Mouse (Mus musculus) liver, embryonic 15.5 days (tissue): ENCODE data around the gene Irf2bp1. TPM values are rescaled to one million over a fixed set of nuclear protein-coding genes. Genes with fewer than 3 reads are reported as not detected.

Experiments used
- ATAC-seq: fragments of 200-750 bp; cut with Nextera tagmentation; 2 replicates; pipeline ENCODE4 v1.8.0; 2017; ENCODE audit warnings: moderate number of reproducible peaks, mild to moderate bottlenecking, moderate library complexity; ENCODE audit not compliant: insufficient read depth
- H3K27ac ChIP-seq: fragments of 300-500 bp; sonication (generic); replicated peaks from 2 replicates; pipeline ENCODE4 v1.5.1; 2015; ENCODE audit warnings: mild to moderate bottlenecking, inconsistent platforms
- H3K27me3 ChIP-seq: fragments of 300-500 bp; sonication (generic); 2 replicates; pipeline ENCODE4 v1.6.1; 2015; ENCODE audit warnings: mild to moderate bottlenecking, inconsistent platforms
- H3K36me3 ChIP-seq: fragments of 300-500 bp; sonication (generic); replicated peaks from 2 replicates; pipeline ENCODE4 v1.6.1; 2015; ENCODE audit warnings: moderate library complexity, mild to moderate bottlenecking, inconsistent platforms
- H3K4me1 ChIP-seq: fragments of 300-500 bp; sonication (generic); replicated peaks from 2 replicates; pipeline ENCODE4 v1.6.1; 2015; ENCODE audit warnings: inconsistent platforms
- H3K4me2 ChIP-seq: fragments of 300-500 bp; sonication (generic); 2 replicates; pipeline ENCODE4 v1.6.1; 2015; ENCODE audit warnings: moderate library complexity, mild to moderate bottlenecking, inconsistent platforms
- H3K4me3 ChIP-seq: fragments of 300-500 bp; sonication (generic); replicated peaks from 2 replicates; pipeline ENCODE4 v1.5.1; 2015; ENCODE audit warnings: mild to moderate bottlenecking, inconsistent platforms
- H3K9ac ChIP-seq: fragments of 300-500 bp; sonication (generic); 2 replicates; pipeline ENCODE4 v1.6.1; 2015; ENCODE audit warnings: moderate library complexity, mild to moderate bottlenecking, inconsistent platforms
- H3K9me3 ChIP-seq: fragments of 300-500 bp; sonication (generic); replicated peaks from 2 replicates; pipeline ENCODE4 v1.6.1; 2016; ENCODE audit warnings: inconsistent platforms
- WGBS: fragments of 180-500 bp; shearing (Covaris S2); methylation state at CpG from one replicate; pipeline ENCODE4 v1.1.7; 2015; ENCODE audit warnings: mixed read lengths; ENCODE audit not compliant: insufficient replicate concordance; 5-methylcytosine and 5-hydroxymethylcytosine counted together
- polyA plus RNA-seq: library from polyadenylated mRNA; unstranded; fragments of >200 nt; fragmentation: Nextera tagmentation; extraction: Ambion mirVana; gene quantifications from 2 replicates; pipeline ENCODE4 v1.2.1, GENCODE M21; 2015

The Irf2bp1 gene
- polyA plus RNA-seq, 1 experiment from 2014 or later = 8.2 TPM

DNA sequence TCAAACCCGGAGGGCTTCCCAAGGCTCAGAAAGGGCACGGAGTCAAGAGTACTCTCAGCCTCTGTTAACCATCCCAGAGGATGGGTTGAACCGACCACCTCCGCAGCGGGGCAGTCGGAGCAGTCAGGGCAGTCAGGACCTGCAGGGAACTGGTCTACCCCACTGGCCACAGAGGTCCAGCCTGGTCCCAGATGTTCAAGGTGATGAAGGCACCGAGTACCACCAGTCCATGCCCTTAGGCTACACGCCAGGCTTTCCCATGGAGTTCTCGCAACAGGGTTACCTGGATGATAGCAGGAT is 50.9 kb downstream of the Irf2bp1 start:
- Histone ChIP-seq H3K27me3 (peaks cover 7% of the 10 kb centered on the region), H3K4me3 (no peak overlapping the region), H3K4me2 (no peak overlapping the region), H3K9me3 (no peaks in the 10 kb centered on the region), H3K9ac (no peak overlapping the region), H3K4me1 (no peaks in the 10 kb centered on the region), H3K36me3 (peaks cover 28% of the 10 kb centered on the region), H3K27ac (no peak overlapping the region)
- ATAC-seq = no peak
- WGBS = 73% methylated on average over 9 of the region's 9 CpGs

DNA sequence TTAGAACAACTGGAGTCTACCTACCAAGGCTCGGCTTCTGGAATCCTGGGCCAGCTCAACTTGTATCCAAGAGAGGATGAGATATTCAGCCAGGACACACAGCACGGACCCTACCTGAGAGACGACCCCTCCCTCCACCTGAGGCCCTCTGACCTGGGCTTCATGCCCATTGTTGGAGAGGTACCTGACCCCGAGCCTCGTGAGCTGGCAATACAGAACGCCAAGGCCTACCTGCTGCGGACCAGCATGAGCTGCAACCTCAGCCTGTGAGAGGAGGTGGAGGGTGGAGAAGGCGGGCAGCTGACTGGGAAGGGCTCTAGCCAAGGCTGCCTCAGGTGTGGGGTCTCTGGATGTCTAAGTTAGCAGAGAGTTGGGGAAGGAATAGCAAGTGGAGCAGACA is 51.3 kb downstream of the Irf2bp1 start:
- H3K4me3 ChIP-seq = no peak overlapping the region
- peaks cover 24% of the 10 kb centered on the region for H3K36me3 ChIP-seq
- no peak for ATAC-seq

More for the DNA sequence above, 51.3 kb downstream of the Irf2bp1 start:
- Histone ChIP-seq H3K9me3 (no peaks in the 10 kb centered on the region), H3K4me1 (no peaks in the 10 kb centered on the region), H3K27me3 (peaks cover 11% of the 10 kb centered on the region), H3K27ac (no peak overlapping the region), H3K9ac (no peak overlapping the region), H3K4me2 (no peak overlapping the region)
- 78% methylated on average over 8 of the region's 8 CpGs for WGBS

Other genes with a start within 250 kb of the Irf2bp1 start
- gene Psg19, start 205.5 kb upstream of the Irf2bp1 start, polyA plus RNA-seq = not detected in 2 replicates
- gene Psg17, start 182.4 kb upstream of the Irf2bp1 start, polyA plus RNA-seq = not detected in 2 replicates
- gene Mill2, start 164.1 kb upstream of the Irf2bp1 start, polyA plus RNA-seq = 0.15 and 0.18 TPM in 2 replicates
- 69.3 and 73.4 TPM in 2 replicates for gene Pglyrp1, start 132.7 kb upstream of the Irf2bp1 start, polyA plus RNA-seq
- 8.4 and 11.1 TPM in 2 replicates for gene Ccdc61, start 93.6 kb upstream of the Irf2bp1 start, polyA plus RNA-seq
- 0.06 TPM in 2 replicates for gene Nova2, start 78.2 kb upstream of the Irf2bp1 start, polyA plus RNA-seq
- not detected in 2 replicates for gene Nanos2, start 16.6 kb upstream of the Irf2bp1 start, polyA plus RNA-seq
- gene Mypop, start 12.8 kb upstream of the Irf2bp1 start, polyA plus RNA-seq = 0.15 and 0.55 TPM in 2 replicates
- gene Foxa3, start 19.5 kb downstream of the Irf2bp1 start, polyA plus RNA-seq = 45.8 and 52.1 TPM in 2 replicates
- gene Sympk, start 20.3 kb downstream of the Irf2bp1 start, polyA plus RNA-seq = 14.6 and 15.4 TPM in 2 replicates
- not detected in 2 replicates for gene Rsph6a, start 50.6 kb downstream of the Irf2bp1 start, polyA plus RNA-seq
- 3.6 and 5.4 TPM in 2 replicates for gene Dmwd, start 72.2 kb downstream of the Irf2bp1 start, polyA plus RNA-seq
- gene Dmpk, start 79.8 kb downstream of the Irf2bp1 start, polyA plus RNA-seq = 13.9 and 15.8 TPM in 2 replicates
- 0.90 and 1.2 TPM in 2 replicates for gene Six5, start 90.5 kb downstream of the Irf2bp1 start, polyA plus RNA-seq
- 0.14 and 0.17 TPM in 2 replicates for gene Gm4969, start 114.3 kb downstream of the Irf2bp1 start, polyA plus RNA-seq
- 5.1 TPM in 2 replicates for gene Fbxo46, start 115.8 kb downstream of the Irf2bp1 start, polyA plus RNA-seq
- gene Qpctl, start 145.2 kb downstream of the Irf2bp1 start, polyA plus RNA-seq = 4.1 and 4.6 TPM in 2 replicates
- gene Snrpd2, start 145.7 kb downstream of the Irf2bp1 start, polyA plus RNA-seq = 52.8 and 55.6 TPM in 2 replicates
- gene Gipr, start 162.1 kb downstream of the Irf2bp1 start, polyA plus RNA-seq = 0.36 and 1.0 TPM in 2 replicates
- gene Eml2, start 172.4 kb downstream of the Irf2bp1 start, polyA plus RNA-seq = 3.9 and 4.2 TPM in 2 replicates
- gene Gpr4, start 208.5 kb downstream of the Irf2bp1 start, polyA plus RNA-seq = 0.50 TPM in 2 replicates
- gene Opa3, start 224.3 kb downstream of the Irf2bp1 start, polyA plus RNA-seq = 15.3 and 16.0 TPM in 2 replicates